Mouse (Mus musculus) adipocyte (in vitro differentiated cells): ENCODE measurements at regions not wholly inside any gene's neighbourhood (a gene's known extent, or its start where the extent isn't known, plus 50 kb on each side); places are given as distances from the start of the nearest gene placed in this dataset.
"Not testable (repeated sequence)": the region's sequence is repeated elsewhere in the genome, so short reads cannot be mapped to it uniquely, and the experiment has no call there.

Experiments used
- DNase-seq: peaks from one replicate; pipeline ENCODE4 v3.0.0-alpha.2; 2016; ENCODE audit warnings: low spot score

- DNase-seq, result peak; percentile 88
These were observed 450.4 kb upstream of the Tbl1xr1 start for GRCm38 (mm10) chr3:21626029-21626428.

GRCm38 (mm10) chr3:21627048-21627447, 449.4 kb upstream of the Tbl1xr1 start:
- not testable (repeated sequence) for DNase-seq

- peak; percentile 22 for DNase-seq
These were observed 442.7 kb upstream of the Tbl1xr1 start for GRCm38 (mm10) chr3:21633600-21634221.

GRCm38 (mm10) chr3:21634675-21635204, 441.7 kb upstream of the Tbl1xr1 start:
- no peak for DNase-seq

GRCm38 (mm10) chr3:21638886-21639285, 437.6 kb upstream of the Tbl1xr1 start:
- no peak for DNase-seq

- DNase-seq, result no peak
These were observed 436.9 kb upstream of the Tbl1xr1 start for GRCm38 (mm10) chr3:21639576-21639975.

- no peak for DNase-seq
These were observed 432.4 kb upstream of the Tbl1xr1 start for GRCm38 (mm10) chr3:21644086-21644485.

- no peak for DNase-seq
These were observed 431.2 kb upstream of the Tbl1xr1 start for GRCm38 (mm10) chr3:21645268-21645667.

- DNase-seq, result no peak
These were observed 426.5 kb upstream of the Tbl1xr1 start for GRCm38 (mm10) chr3:21649885-21650469.

GRCm38 (mm10) chr3:21655301-21655700, 421.2 kb upstream of the Tbl1xr1 start:
- DNase-seq, result no peak

GRCm38 (mm10) chr3:21667349-21668143, 408.9 kb upstream of the Tbl1xr1 start:
- DNase-seq, result peak; percentile 11

- DNase-seq, result no peak
These were observed 404.6 kb upstream of the Tbl1xr1 start for GRCm38 (mm10) chr3:21671885-21672284.

GRCm38 (mm10) chr3:21672492-21672891, 404.0 kb upstream of the Tbl1xr1 start:
- peak; percentile 34 for DNase-seq

GRCm38 (mm10) chr3:21673466-21673865, 403.0 kb upstream of the Tbl1xr1 start:
- DNase-seq, result no peak

- no peak for DNase-seq
These were observed 398.2 kb upstream of the Tbl1xr1 start for GRCm38 (mm10) chr3:21678265-21678664.

- DNase-seq, result no peak
These were observed 397.7 kb upstream of the Tbl1xr1 start for GRCm38 (mm10) chr3:21678734-21679133.

GRCm38 (mm10) chr3:21697980-21698672, 378.3 kb upstream of the Tbl1xr1 start:
- DNase-seq, result not testable (repeated sequence)

GRCm38 (mm10) chr3:21699526-21699925, 376.9 kb upstream of the Tbl1xr1 start:
- DNase-seq, result peak; percentile 42

- DNase-seq, result no peak
These were observed 376.1 kb upstream of the Tbl1xr1 start for GRCm38 (mm10) chr3:21700326-21700725.

- DNase-seq, result peak; percentile 15
These were observed 349.5 kb upstream of the Tbl1xr1 start for GRCm38 (mm10) chr3:21726747-21727505.

GRCm38 (mm10) chr3:21728019-21728418, 348.4 kb upstream of the Tbl1xr1 start:
- DNase-seq, result no peak
